Mouse (Mus musculus) liver, embryonic 13.5 days (tissue): ENCODE results near the gene 1700129C05Rik. TPM values are rescaled to one million over a fixed set of nuclear protein-coding genes. Genes with fewer than 3 reads are reported as not detected.

ENCODE experiments used
- ATAC-seq: fragments of 200-750 bp; cut with Nextera tagmentation; 2 replicates; pipeline ENCODE4 v1.8.0; 2017; ENCODE audit warnings: low read depth, mild to moderate bottlenecking, moderate number of reproducible peaks, moderate library complexity
- DNase-seq: peaks from one replicate; pipeline ENCODE4 v3.0.0; 2022
- H3K27ac ChIP-seq: fragments of 300-500 bp; sonication (generic); 2 replicates; pipeline ENCODE4 v1.5.1; 2015; ENCODE audit warnings: moderate library complexity, mild to moderate bottlenecking, inconsistent platforms
- H3K27me3 ChIP-seq: fragments of 300-500 bp; sonication (generic); 2 replicates; pipeline ENCODE4 v1.6.1; 2015; ENCODE audit warnings: mild to moderate bottlenecking, inconsistent platforms
- H3K36me3 ChIP-seq: fragments of 300-500 bp; sonication (generic); 2 replicates; pipeline ENCODE4 v1.6.1; 2015; ENCODE audit warnings: mild to moderate bottlenecking, inconsistent platforms
- H3K4me1 ChIP-seq: fragments of 300-500 bp; sonication (generic); replicated peaks from 2 replicates; pipeline ENCODE4 v1.6.1; 2015; ENCODE audit warnings: inconsistent platforms
- H3K4me2 ChIP-seq: fragments of 300-500 bp; sonication (generic); 2 replicates; pipeline ENCODE4 v1.6.1; 2015; ENCODE audit warnings: inconsistent platforms, mild to moderate bottlenecking, moderate library complexity
- H3K4me3 ChIP-seq: fragments of 300-500 bp; sonication (generic); replicated peaks from 2 replicates; pipeline ENCODE4 v1.5.1; 2015; ENCODE audit warnings: mild to moderate bottlenecking, inconsistent platforms
- H3K9ac ChIP-seq: fragments of 300-500 bp; sonication (generic); 2 replicates; pipeline ENCODE4 v1.6.1; 2015; ENCODE audit warnings: mild to moderate bottlenecking, inconsistent platforms
- H3K9me3 ChIP-seq: fragments of 300-500 bp; sonication (generic); replicated peaks from 2 replicates; pipeline ENCODE4 v1.6.1; 2016; ENCODE audit warnings: inconsistent platforms
- WGBS: fragments of 180-500 bp; shearing (Covaris S2); methylation state at CpG from one replicate; pipeline ENCODE4 v1.1.7; 2015; ENCODE audit not compliant: insufficient replicate concordance; 5-methylcytosine and 5-hydroxymethylcytosine counted together
- polyA plus RNA-seq: library from polyadenylated mRNA; unstranded; fragments of >200 nt; fragmentation: Nextera tagmentation; extraction: Ambion mirVana; gene quantifications from 2 replicates; pipeline ENCODE4 v1.2.1, GENCODE M21; 2015

The 1700129C05Rik gene
- polyA plus RNA-seq: not detected in 2 replicates

DNA sequence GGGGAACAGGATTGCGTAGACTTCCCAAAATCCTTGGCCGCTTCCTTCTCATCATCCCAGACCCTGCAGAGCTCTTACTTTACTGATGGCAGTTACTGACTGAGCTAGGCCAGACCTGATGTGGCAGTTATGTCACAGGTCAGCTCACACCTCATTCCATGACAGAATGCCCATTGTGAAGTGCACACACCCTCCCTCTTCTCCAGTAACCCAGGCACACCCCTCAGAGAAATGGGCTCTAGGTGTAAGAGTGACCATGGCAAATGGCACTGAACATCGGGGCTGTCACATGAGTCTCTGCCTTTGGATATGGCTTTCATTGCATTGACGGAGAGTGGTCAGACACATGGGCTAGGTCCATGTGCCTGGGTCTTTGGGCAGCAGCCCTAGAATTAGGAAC is at the start of gene 1700129C05Rik:
Gene 1700129C05Rik, minus strand, starts transcription at position 101 of the 400 bp plus-strand sequence.
- H3K9ac ChIP-seq: no peak within 1 kb of the TSS
- H3K27me3 ChIP-seq: no peaks in the 10 kb centered on the region
- no peaks in the 10 kb centered on the region for H3K36me3 ChIP-seq
- no peaks in the 10 kb centered on the region for H3K9me3 ChIP-seq
- WGBS: 73% methylated on average over 4 of the region's 4 CpGs
- H3K4me2 ChIP-seq: no peak within 1 kb of the TSS
- DNase-seq (no peak), ATAC-seq (no peak)
- no peak within 1 kb of the TSS for H3K27ac ChIP-seq
- H3K4me1 ChIP-seq: no peaks in the 10 kb centered on the region
- H3K4me3 ChIP-seq: no peak within 1 kb of the TSS

DNA sequence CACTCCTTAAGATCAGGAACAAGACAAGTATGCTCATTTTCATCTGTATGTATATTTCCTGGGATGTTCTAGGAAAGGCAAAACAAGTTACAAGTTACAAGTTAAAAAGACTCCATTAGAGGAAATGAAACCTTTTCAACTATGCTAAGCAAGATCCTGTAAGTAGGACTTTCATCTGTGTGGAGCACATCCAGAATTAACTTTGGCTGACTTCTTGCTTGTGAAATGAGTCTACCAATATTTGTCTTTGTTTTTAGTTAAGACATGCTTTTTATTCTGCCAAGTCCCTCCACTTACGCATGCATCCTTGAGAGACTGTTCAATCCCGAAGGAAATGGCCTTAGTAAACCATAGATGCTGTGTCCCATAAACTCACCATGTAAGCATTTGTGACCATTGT is 43.4 kb upstream of the 1700129C05Rik start:
- Histone ChIP-seq H3K9ac (no peak overlapping the region), H3K27ac (no peak overlapping the region), H3K4me2 (no peak overlapping the region), H3K9me3 (no peaks in the 10 kb centered on the region), H3K36me3 (no peaks in the 10 kb centered on the region), H3K4me1 (no peaks in the 10 kb centered on the region), H3K27me3 (no peaks in the 10 kb centered on the region), H3K4me3 (no peak overlapping the region)
- no peak for DNase-seq
- ATAC-seq: no peak
- 72% methylated on average over 2 of the region's 2 CpGs for WGBS

DNA sequence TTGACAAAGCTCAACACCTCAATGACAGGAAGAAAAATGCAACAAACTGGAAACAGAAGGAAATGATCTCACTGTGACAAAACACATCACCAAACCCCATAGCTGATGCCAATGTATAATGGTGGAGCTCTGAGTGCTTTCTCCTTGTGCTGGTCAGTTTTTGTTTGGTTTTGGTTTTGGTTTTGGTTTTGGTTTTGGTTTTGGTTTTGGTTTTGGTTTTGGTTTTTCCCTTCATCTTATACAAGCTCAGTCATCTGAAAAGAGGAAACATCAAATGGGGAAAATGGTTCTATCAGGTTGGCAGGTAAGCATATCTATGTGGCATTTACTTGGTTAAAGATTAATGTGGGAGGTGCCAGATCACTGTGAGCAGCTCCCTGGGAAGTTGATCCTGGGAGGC is 42.8 kb upstream of the 1700129C05Rik start:
- Histone ChIP-seq H3K9ac (no peak overlapping the region), H3K9me3 (no peaks in the 10 kb centered on the region), H3K4me3 (no peak overlapping the region), H3K4me2 (no peak overlapping the region), H3K36me3 (no peaks in the 10 kb centered on the region), H3K27me3 (no peaks in the 10 kb centered on the region), H3K4me1 (no peaks in the 10 kb centered on the region), H3K27ac (no peak overlapping the region)
- ATAC-seq: no peak
- DNase-seq: no peak

DNA sequence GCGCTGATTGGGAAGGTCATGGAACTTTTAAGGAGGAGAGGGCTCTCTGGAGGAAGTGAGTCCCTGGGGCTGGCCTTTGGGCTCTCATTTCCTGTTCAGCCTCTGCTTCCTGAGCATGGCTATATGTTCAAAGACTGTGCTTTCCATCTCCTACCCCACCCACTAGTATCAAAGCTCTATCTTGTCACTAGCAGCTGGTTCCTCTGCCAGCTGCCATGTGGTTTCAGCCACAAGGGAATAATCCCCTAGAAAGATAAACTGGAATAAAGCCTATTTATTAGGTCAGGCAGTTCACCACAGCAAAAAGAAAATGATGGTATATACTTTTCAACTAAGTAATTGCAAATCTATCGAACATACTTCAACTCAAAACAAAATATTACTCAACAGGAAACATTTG is 40.0 kb upstream of the 1700129C05Rik start:
- no peak for DNase-seq
- Histone ChIP-seq H3K27ac (no peak overlapping the region), H3K27me3 (no peaks in the 10 kb centered on the region), H3K36me3 (no peaks in the 10 kb centered on the region), H3K4me1 (no peaks in the 10 kb centered on the region), H3K4me2 (no peak overlapping the region), H3K9me3 (no peaks in the 10 kb centered on the region), H3K4me3 (no peak overlapping the region), H3K9ac (no peak overlapping the region)
- 50% methylated on average over 2 of the region's 2 CpGs for WGBS
- no peak for ATAC-seq

DNA sequence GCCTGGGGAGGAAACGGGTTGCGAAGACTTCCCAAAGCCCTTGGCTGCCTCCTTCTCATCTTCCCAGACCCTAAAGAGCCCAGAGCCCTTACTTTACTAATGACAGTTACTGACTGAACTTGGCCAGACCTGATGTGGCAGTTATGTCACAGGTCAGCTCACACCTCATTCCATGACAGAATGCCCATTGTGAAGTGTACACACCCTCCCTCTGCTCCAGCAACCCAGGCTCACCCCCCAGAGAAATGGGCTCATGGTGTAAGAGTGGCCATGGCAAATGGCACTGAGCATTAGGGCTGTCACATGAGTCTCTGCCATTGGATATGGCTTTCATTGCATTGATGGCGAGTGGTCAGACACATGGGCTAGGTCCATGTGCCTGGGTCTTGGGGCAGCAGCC is 36.0 kb upstream of the 1700129C05Rik start, which contains the start of gene Gm5142:
Gene Gm5142, minus strand, starts transcription at position 101 of the 400 bp plus-strand sequence.
- 65% methylated on average over 3 of the region's 3 CpGs for WGBS
- Histone ChIP-seq H3K27ac (no peak within 1 kb of the TSS), H3K4me2 (no peak within 1 kb of the TSS), H3K4me1 (no peaks in the 10 kb centered on the region), H3K9me3 (no peaks in the 10 kb centered on the region), H3K27me3 (no peaks in the 10 kb centered on the region), H3K36me3 (no peaks in the 10 kb centered on the region), H3K4me3 (no peak within 1 kb of the TSS), H3K9ac (no peak within 1 kb of the TSS)
- ATAC-seq (no peak), DNase-seq (no peak)

DNA sequence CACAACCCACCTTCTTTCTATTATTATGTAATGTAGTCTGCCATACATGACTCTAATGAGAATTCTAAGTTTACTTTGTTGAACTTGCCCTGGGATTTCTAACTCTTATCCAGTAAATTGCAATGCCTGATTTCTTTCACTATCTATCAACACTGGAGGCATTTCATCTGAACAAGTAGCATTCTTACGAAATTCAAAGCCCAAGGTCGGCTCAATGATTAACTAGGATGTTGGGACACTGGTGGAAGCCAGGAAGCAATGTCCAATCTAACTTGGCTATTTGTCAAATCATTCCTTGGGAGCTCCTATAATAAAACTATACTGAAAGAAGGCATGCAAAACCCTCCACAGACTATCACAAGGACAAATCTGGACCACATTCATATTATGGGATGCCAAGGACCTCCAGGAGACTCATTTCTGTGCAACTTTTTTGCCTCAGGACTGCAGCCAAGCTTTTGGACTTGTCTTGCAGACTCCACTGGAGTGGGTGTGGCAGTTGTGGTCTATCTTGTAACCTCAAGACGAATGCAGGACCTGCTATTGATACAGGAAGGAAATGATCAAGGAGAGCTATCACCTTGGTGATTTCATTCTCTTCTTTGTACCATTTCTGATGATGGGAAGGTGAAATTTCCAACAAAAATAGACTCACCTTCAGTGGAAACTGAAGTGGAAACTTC is 14.5 kb upstream of the 1700129C05Rik start:
- Histone ChIP-seq H3K9ac (no peak overlapping the region), H3K4me1 (no peaks in the 10 kb centered on the region), H3K9me3 (no peaks in the 10 kb centered on the region), H3K27me3 (no peaks in the 10 kb centered on the region), H3K4me2 (no peak overlapping the region), H3K4me3 (no peak overlapping the region), H3K27ac (no peak overlapping the region), H3K36me3 (no peaks in the 10 kb centered on the region)
- DNase-seq (no peak), ATAC-seq (no peak)
- 32% methylated on average over 3 of the region's 3 CpGs for WGBS

DNA sequence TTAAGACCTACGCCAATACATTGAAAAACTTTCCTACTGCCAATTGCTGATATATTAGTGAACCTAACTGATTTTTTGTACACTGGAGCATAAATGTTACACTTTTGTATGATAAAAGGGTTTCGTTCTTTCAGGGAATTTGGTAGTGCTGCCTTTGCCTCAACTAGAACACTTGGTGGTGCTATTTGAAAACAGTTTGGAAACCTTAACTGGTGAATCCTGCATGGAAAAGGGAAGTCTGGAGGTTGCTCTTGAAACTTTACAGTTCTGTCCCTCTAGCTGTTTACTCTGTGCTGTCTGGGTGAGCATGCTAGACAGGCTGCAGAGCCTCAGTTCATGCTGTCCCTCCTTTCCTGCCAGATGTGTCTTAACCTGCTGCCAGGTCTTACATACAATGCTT is 12.9 kb upstream of the 1700129C05Rik start:
- Histone ChIP-seq H3K9me3 (no peaks in the 10 kb centered on the region), H3K4me1 (no peaks in the 10 kb centered on the region), H3K9ac (no peak overlapping the region), H3K27ac (peak overlapping the region; percentile 7; the same call in 1 of the 2 replicates), H3K27me3 (no peaks in the 10 kb centered on the region), H3K4me3 (no peak overlapping the region), H3K36me3 (no peaks in the 10 kb centered on the region), H3K4me2 (no peak overlapping the region)
- ATAC-seq: peak; percentile 51; the same call in 1 of the 2 replicates
- 56% methylated on average over 2 of the region's 2 CpGs for WGBS
- DNase-seq: no peak

DNA sequence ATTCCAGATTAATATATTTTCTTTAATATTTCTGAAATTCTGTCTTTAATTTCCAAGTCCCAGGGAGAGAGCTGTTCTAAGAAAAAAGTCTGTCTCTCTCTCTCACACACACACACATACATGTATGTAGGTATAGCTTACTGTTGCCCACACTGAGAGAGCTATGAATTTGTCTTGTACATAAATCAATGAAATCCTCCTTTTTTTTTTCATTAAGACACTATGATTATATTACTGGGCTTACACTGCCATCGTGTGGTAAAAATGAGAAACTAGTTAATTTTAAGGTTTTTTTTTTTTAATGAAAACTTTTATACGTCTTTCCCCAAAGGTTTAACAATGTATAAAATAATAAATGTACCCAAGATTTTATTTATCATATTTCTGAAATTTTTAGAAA is 28.4 kb downstream of the 1700129C05Rik start:
- no peak for ATAC-seq
- Histone ChIP-seq H3K9me3 (no peaks in the 10 kb centered on the region), H3K27ac (no peak overlapping the region), H3K36me3 (no peaks in the 10 kb centered on the region), H3K4me3 (no peak overlapping the region), H3K9ac (no peak overlapping the region), H3K27me3 (no peaks in the 10 kb centered on the region), H3K4me1 (no peaks in the 10 kb centered on the region), H3K4me2 (no peak overlapping the region)
- DNase-seq: no peak
- 6% methylated on average over 2 of the region's 2 CpGs for WGBS

DNA sequence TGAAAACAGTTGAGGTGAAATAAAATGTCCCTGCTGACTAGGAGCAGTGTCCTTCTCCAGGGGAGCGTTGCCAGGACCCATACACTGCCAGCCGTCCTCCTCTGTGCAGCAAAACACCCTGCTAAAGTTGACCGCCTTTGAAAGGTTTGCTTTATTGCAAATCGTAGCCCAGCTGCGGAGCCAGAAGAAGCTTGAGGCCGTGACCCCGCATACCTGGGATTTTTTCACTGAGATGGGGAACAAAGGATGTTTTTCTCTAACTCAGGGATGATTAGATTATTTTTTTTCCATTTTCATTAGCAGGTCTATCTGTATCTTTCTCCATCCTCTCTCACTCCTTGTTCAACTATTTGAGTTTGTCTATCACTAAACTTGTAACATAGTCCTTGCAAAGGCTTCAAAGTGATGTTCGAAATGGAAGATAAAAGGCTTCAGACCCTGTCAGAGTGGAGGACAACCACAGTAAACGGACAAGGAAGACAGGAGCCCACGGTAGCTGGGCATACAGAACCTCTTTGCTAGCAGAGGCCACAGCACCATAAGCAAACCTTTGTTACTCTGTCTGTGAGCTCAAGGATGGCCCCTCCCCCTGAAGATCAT is 38.6 kb downstream of the 1700129C05Rik start:
- no peak overlapping the region for H3K27ac ChIP-seq
- 0 out of 2 replicates have a peak, but pooled peaks cover 2% of the 10 kb centered on the region for H3K4me1 ChIP-seq
- DNase-seq (no peak), ATAC-seq (no peak)
- WGBS: 43% methylated on average over 10 of the region's 10 CpGs
- H3K9ac ChIP-seq: no peak overlapping the region
- H3K27me3 ChIP-seq: no peaks in the 10 kb centered on the region
- H3K36me3 ChIP-seq: no peaks in the 10 kb centered on the region
- H3K4me2 ChIP-seq: no peak overlapping the region
- no peaks in the 10 kb centered on the region for H3K9me3 ChIP-seq
- no peak overlapping the region for H3K4me3 ChIP-seq

DNA sequence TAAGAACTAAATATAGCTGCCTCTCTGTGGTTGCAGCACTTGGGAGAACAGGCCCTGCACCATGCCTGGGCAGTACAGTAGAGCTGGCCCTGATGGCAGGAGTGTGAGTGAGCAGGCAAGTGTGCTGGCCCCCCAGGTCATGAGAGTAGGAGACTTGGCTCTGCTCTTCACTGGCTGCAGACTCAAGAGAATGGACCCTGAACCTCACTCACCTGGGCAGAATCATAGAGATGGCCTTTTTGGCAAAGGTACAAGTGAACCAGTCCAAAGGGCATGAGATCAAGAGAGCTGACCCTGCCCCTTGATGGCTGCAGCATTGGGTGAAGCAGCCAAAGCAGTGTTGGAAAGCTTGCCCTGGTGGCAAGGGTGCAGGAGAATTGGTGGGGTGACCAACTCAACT is 49.1 kb downstream of the 1700129C05Rik start:
- H3K4me3 ChIP-seq: no peak overlapping the region
- no peak overlapping the region for H3K4me2 ChIP-seq
- no peak for ATAC-seq
- no peaks in the 10 kb centered on the region for H3K36me3 ChIP-seq
- no peaks in the 10 kb centered on the region for H3K27me3 ChIP-seq
- H3K9me3 ChIP-seq: no peaks in the 10 kb centered on the region
- no peak for DNase-seq
- no peaks in the 10 kb centered on the region for H3K4me1 ChIP-seq
- no peak overlapping the region for H3K9ac ChIP-seq
- H3K27ac ChIP-seq: no peak overlapping the region

DNA sequence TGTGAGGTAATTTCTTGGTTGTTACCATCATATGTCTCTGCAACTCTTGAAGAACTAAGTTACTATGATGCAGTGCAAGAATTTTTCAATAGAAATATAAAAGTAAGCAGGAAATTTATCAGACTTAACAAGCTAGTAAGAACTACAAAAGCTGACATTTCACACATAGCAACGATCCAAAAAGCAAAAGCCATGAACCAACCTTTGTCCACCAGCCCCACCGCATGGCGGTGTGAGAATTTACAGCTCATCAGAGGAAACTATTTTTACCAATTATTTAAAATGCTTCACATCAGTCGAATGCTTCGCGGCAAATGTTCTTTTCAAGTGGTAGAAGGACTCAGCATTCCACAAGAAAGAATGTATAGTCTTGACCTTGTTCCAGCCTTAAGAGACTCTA is 58.3 kb downstream of the 1700129C05Rik start:
- Histone ChIP-seq H3K4me1 (no peaks in the 10 kb centered on the region), H3K9ac (no peak overlapping the region), H3K27me3 (no peaks in the 10 kb centered on the region), H3K9me3 (no peaks in the 10 kb centered on the region), H3K27ac (no peak overlapping the region), H3K36me3 (no peaks in the 10 kb centered on the region), H3K4me3 (no peak overlapping the region), H3K4me2 (no peak overlapping the region)
- 37% methylated on average over 6 of the region's 6 CpGs for WGBS
- DNase-seq: no peak
- no peak for ATAC-seq
